Mouse (Mus musculus): ENCODE measurements around the gene Zp3r.
A peak's percentile ranks its signal among the peaks of the same experiment; 100 is the strongest.
"Not testable (repeated sequence)": the region's sequence is repeated elsewhere in the genome, so short reads cannot be mapped to it uniquely, and the experiment has no call there.

The Zp3r gene

DNA sequence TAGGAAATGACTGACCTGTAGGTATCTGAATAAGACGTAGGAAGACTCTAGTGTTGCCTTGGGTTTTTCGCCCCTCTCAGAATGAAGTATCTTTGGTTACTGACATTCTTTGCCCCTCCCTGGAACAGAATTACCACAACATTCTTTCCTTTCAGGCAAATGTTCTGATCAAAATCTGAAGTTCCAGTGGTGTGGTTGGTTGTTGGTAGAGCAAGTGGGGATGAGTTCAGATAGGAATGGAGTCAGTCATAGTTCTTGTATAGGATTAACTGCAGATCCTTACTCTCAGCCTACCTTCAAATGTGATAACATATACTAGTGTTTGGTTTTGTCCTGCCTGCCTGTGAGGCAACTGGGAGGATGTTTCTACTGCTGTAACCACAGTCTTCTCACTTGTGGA, at the start of gene Zp3r:
Zp3r (minus strand) TSS at position 101 of the 400 bp plus-strand sequence.
- no peak for DNase-seq (ENCODE audit: low spot score)

DNA sequence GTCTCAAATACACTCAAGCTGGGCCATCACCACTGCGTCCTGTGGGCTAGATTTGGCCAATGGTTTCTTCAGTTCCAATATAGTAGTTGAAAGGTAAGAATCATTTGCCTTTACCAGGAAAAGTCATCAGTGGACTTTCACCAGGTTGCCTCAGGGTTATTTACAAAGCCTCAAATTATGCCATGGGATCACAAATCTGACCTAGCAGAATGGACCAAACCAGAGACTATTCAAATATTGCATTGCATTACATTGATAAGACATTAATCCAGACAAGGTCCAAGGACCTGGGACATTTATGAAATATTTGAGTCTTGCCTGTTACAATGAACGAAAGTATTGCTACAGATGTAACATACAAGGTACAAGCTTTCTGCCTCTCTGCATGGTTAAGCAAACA, 49.1 kb upstream of the Zp3r start:
- DNase-seq (ENCODE audit: low spot score): no peak

DNA sequence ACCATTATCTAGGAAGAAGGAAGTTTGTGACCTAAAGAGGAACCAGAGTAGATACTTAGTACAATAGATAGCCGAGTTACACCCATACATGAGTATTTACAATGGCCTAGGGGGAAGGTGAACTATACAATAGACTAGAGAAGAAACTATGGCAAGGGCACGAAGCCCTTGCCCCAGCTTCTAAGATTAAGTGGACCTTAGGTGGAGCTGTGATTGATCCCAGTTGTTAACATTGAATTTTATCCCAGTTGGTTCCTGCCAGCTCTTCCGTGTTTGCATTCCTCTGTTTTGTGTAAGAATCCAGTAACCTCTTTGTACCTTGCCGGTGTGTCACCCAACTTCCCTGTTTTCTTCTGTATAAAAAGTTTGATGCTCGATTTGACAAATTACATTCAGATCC, 34.2 kb upstream of the Zp3r start:
- DNase-seq (ENCODE audit: low spot score): not testable (repeated sequence)

DNA sequence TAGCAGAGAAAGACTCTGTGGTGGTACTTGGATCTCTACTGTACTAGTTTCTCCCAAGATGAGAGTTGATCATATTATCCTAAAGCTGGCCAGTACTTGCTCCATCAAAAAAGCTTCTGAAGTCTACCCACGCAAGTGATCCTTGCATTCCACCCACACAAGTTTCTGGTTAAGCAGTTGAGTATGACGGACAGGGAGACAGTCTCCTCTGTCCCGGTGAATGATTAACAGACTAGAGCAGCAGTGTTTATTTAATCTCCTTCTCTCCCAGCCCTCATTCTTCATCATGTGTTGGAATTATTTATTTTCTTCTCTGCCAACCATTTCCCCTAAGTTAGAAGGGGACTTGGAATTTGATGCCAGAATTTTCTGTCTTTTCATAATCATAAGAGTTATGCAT, 32.0 kb upstream of the Zp3r start, which contains the start of gene C4bp:
C4bp (minus strand) TSS at position 179 of the 400 bp plus-strand sequence.
- no peak for DNase-seq (ENCODE audit: low spot score)

DNA sequence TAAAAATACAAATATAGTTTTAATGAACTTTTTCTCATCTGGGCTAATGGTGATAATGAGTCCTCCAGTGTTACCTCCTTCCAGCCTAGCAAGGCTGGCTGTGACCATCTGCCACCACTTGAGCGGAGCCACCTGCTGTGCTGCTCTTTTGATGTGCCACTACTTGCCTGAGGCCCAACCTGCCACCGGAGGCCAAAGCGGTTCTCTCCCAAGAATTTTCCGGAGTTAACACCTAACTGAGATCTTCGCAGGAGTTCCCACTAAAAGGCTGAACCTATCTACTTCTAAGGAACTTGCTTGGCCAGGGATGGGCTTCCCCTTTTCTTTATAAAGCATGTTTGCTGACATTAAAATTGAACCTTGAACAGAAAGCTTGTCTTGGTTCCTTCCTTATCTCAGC, 30.2 kb upstream of the Zp3r start:
- not testable (repeated sequence) for DNase-seq (ENCODE audit: low spot score)

DNA sequence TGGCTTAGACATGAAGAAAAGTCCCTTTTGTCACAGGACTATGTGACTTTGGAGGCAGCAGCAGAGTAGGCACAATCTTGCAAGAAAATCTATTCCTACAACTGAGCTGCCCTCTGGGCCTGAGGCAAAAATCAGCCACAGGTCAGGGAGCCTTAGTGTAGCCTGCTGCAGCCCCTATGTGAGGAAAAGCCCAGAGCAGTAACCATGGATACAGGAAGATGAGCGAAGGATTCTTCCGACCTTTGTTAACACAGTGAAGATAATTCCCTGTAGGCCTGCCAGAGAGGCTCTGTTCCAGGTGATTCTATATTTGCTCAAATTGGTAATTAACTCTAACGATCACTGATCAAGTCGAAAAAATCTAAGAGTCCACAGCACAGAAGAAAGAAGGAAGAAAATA, 14.7 kb upstream of the Zp3r start:
- DNase-seq (ENCODE audit: low spot score): no peak

DNA sequence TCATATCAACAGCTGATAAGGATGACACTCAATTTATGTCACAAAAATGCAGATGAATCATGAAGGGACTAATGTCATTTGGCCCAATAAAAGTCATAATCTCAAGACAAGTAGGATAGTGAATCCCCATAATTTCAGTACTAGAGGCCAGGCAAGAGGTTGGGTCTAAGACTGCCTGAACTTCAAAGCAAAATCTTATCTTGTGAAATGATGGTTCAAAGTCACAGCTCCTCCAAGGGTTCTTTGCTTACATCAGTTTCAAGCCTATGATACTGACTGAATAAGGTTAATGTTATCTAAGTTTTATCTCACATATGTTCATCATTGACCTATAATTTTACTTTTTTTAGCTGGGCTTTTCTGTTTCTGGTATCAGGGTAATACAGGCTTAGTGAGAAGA, 11.5 kb upstream of the Zp3r start:
- no peak for DNase-seq (ENCODE audit: low spot score)

DNA sequence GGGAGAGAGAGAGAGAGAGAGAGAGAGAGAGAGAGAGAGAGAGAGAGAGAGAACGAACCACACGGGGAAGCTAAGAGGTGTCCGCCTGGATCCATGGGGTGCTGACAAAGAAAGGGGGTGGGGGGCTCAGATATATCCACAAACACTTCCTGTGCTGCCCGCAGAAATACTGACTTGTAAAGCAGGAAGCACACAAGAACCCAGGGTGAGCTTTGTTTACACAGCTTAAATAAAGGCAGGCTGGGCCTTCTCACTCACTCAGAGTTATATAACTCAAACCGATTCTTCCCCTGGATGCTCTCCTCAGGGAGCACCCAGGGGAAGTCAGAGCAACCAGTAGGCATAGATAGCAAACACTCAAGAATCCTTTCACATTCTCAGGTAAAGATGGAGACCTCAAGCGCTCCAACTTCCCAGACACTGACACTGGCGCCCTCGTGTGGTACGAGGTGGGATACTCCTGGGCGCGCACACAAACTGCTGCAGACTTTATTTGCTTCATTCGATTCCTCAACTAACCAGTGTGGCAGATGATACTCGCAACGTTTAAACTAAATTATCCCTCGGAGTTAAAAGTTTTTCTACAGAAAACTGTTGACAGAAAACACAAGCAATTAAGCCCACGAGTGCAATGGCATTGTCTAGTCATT, 4.5 kb upstream of the Zp3r start:
- peak; percentile 66 for DNase-seq (ENCODE audit: low spot score)

DNA sequence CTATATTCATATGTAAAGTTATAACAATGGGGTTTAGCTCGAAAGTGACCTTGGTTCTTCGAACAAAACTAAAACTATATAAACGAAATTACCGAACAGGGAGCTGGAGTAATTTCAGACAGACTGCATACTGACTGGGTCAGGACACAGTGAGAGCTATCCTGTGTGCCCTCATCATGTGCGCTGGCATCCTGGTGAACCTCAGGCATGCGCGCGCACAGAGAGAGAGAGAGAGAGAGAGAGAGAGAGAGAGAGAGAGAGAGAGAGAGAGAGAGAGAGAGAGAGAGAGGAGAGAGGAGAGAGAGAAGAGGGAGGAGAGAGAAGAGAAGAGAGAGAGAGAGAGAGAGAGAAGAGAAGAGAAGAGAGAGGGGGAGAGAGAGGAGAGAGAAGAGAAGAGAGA, 3.9 kb upstream of the Zp3r start:
- DNase-seq (ENCODE audit: low spot score): no peak

DNA sequence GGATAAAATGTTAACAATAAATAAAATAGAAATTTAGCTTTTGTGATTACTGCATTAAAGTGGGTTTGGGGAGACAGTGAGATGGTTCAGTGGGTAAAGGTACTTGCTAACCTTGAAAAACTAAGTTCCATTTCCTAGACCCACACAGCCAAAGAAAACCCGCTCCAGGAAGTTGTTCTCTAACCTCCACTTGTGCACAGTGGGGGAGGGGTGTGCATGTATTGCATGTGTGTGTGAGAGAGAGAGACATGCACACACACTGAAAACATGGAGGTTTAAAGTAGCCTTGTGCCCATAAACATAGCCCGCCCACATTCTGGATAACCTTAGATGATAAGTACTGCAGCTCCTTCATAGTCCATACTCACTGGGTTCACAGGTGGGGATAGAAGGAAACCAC, 33.1 kb downstream of the Zp3r start:
- no peak for DNase-seq (ENCODE audit: low spot score)

DNA sequence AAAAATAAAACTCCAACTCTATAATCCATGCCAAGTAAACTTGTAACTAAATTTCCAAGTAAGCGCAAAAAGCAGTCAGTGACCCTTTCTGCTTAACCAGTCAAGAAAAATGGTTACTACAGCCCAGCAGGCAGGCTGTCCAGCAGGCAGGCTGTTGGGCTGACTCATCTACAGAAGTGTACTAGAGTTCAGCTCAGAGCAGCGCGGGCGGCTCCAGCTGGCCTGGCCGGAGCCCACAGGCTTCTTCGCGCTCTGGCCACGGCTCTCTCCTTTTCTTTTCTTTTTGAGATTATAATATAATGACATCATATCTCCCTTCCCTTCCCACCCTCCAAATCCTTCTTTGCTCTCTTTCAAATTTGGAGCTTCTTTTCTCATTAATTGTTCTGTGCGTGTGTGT, 40.8 kb downstream of the Zp3r start:
- no peak for DNase-seq (ENCODE audit: low spot score)

DNA sequence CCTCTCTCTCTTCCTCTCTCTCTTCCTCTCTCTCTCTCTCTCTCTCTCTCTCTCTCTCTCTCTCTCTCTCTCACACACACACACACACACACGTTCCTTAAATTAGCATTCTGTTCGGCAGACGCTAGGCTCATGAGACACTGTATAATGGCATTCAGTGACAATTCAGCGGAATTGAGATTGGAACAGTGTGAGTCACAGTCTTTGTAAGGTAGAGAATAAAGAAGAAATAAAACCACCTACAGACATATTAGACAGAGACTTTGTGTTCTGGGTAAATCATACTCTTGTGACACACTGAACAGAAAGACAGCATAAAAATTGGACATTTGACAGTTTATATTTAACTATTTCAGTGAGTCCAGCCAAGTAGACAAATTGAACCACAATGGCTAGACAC, 53.0 kb downstream of the Zp3r start:
- DNase-seq (ENCODE audit: low spot score): no peak

DNA sequence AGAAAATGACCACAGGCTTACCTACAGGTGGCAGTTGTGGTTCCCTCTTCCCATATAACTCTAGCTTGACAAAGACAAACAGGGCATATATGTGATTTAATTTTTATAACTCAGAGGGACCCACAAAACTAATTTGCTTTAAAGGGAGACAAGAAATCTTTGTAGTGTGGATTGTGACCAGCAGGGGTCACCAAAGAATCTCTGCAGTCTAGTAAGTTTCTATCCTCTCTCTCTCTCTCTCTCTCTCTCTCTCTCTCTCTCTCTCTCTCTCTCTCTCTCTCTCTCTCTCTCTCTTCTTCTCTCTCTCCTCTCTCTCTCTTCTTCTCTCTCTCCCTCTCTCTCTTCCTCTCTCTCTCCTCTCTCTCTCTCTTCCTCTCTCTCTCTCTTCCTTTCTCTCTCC, 53.5 kb downstream of the Zp3r start:
- DNase-seq (ENCODE audit: low spot score): peak; percentile 36

DNA sequence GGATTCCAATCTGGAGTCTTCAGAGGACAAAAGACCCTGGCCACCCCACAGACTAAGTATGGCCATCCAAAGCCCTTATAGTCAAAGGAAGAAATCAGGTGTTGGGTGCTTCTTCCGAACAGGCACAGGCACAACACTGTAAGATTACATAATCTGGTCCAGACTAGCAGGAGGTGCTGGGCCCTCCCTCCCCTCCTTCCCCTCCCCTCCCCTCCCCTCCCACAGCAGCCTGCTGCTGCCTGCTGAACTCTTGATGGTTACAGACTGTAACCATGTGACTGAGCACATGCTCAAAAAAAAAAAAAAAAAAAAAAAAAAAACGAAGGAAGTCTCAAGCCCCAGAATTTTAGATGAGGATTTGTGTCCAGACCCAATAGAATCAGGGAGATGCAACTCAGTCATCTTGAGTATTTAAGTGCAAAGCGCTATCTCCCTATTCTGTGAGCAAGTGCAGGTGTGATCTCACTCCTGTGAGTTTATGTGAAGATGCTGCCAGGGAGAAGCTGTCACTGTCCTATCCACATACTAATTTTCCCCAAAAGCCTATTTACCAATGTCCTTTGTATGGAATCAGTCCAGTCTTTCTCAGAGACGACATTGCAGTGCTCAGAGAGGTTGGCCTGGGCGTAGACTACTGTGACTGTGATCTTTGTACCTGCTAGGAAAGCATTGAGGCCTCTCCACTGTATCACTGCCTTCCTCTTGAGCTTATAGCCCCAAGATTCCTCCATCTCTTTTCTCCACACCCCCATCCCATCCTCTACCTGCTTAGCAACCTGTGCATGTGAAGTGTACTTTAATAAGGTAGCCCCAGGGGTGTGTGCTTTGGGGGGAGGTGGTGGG, 77.8 kb downstream of the Zp3r start:
- no peak for DNase-seq (ENCODE audit: low spot score)

DNA sequence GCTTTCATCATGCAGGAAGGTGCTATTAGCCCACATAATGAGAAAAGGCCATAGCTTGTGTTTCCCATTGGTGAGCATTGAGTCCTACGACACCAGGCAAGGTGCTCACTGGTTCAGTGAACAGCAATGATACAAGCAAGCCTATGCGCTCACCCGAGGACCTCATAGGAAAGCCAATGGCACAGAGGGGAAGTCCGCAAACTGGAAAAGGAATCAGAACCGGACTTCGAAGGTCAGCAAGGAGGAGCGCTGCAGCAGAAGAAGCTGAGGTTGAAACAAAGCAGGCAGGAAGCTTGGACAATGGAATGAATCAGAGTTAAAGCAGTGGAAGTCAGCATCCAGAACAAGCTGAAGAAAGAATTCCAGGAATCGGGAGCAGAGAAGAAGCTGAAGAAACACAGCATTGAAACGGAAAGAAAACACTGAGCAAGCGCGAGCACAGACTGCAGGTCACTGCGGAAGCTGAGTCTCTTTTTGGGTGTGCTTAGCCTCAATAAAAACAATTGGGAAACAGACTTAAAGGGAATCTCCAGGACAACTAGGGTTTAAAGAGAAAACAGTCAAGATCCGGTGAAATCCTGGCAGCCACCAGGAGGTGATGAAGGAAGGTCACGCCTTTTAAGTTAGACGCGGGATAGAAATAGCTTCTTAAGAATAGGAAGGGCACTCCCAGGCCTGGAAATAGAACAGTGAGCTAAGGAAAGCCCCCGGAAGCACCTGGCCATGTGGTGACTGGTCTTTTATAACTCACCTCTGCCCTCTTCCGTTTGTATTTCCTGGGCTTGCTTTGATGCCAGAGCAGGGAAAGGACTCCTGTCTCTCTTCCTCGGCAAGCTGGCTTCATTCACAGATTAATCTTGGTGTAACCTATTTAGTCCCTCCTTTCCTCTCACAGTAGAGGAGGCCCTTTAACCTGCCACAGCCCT, 78.9 kb downstream of the Zp3r start:
- no peak for DNase-seq (ENCODE audit: low spot score)

DNA sequence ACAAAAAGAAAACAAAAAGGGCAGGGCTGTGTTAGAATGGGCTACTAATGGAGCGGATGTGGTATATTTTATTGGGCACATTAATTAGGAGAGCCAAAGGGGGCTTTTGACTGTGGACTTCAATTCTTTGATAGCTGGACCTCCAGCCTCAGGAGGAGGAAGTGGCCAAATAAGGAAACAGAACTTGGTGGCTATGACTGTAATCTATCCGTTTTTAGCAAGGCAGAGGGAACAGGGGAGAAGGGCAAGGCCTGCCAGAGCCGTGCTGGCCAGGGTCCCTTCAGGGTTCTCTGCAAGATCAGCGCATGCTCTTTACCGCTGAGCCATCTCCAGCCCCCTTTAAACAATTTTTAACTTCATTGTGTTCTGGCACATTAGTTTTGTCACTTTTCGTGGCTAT, 79.7 kb downstream of the Zp3r start:
- DNase-seq (ENCODE audit: low spot score): no peak

DNA sequence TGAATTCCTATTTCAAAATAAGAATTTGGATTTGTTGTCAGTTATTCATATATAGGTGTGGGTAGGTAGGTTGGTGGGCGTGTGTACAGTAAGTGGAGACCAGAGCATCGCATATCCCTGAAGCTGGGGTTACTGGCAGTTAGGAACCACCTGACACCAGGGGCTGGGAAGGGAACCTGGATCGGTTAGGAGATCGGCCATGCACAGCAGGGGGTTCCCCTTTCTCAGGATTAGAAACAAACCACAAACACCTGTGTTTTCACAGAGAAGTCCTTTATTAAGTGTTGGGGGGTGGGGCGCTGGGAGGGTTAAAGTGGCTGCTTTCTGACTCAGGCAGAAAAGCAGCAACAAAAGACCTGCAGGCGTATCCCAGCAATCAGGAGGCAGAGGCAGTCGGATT, 80.3 kb downstream of the Zp3r start:
- DNase-seq (ENCODE audit: low spot score): no peak

DNA sequence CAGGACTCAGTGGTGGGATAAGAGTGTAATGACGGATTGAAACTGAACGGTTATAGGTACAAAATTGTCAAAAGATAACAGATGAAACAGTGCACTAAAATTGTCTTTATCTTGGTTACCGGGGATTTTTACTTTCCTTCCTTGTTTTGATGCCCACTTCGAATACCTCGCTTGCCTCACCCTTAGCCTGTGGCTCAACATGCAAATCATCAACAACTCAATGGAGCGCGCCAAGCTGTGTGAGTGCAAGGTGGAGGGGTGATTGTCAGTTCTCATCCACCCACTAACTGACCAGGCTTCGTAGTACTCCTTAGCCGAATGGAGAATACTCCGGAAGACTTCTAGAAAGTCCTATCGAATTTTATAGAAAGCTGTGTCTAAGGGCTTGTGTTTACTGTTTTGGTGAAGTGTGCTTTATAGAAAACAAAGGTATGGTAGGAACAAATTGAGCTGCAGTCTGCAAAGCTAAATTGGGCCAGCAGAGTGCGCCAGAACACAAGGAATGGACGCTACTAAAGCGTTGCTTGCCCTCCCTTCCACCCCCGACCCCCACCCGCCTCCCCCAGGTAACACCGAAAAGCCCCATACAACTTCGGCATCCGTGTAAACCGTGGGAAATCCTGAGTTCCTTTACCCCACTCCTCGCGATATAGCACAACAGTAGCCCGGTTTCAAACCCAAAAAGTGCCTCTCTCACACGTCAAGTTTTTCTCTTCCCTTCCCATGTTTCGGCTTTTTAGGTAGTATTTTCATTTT, 81.6 kb downstream of the Zp3r start:
- peak; percentile 51 for DNase-seq (ENCODE audit: low spot score)
